Mouse (Mus musculus) lung, embryonic 16.5 days (tissue): ENCODE measurements at regions not wholly inside any gene's neighbourhood (a gene's known extent, or its start where the extent isn't known, plus 50 kb on each side); places are given as distances from the start of the nearest gene placed in this dataset.

ENCODE experiments used
- ATAC-seq: fragments of 200-750 bp; cut with Nextera tagmentation; 2 replicates; pipeline ENCODE4 v1.8.0; 2017; ENCODE audit warnings: low read depth, mild to moderate bottlenecking, moderate library complexity
- H3K27ac ChIP-seq: fragments of 300-500 bp; sonication (generic); 2 replicates; pipeline ENCODE4 v1.5.1; 2014; ENCODE audit warnings: mild to moderate bottlenecking, control low read depth, low read length
- H3K27me3 ChIP-seq: fragments of 300-500 bp; sonication (generic); 2 replicates; pipeline ENCODE4 v1.6.1; 2014; ENCODE audit warnings: low read depth, low read length, mixed read lengths; ENCODE audit not compliant: control insufficient read depth, insufficient read depth
- H3K36me3 ChIP-seq: fragments of 300-500 bp; sonication (generic); 2 replicates; pipeline ENCODE4 v1.6.1; 2014; ENCODE audit warnings: low read length; ENCODE audit not compliant: control insufficient read depth, insufficient read depth
- H3K4me1 ChIP-seq: fragments of 300-500 bp; sonication (generic); replicated peaks from 2 replicates; pipeline ENCODE4 v1.6.1; 2014; ENCODE audit warnings: low read length, mixed read lengths; ENCODE audit not compliant: control insufficient read depth, insufficient read depth
- H3K4me2 ChIP-seq: fragments of 300-500 bp; sonication (generic); 2 replicates; pipeline ENCODE4 v1.6.1; 2014; ENCODE audit warnings: low read depth, low read length, control low read depth
- H3K4me3 ChIP-seq: fragments of 300-500 bp; sonication (generic); 2 replicates; pipeline ENCODE4 v1.5.1; 2014; ENCODE audit warnings: mild to moderate bottlenecking, low read length, control low read depth
- H3K9ac ChIP-seq: fragments of 300-500 bp; sonication (generic); 2 replicates; pipeline ENCODE4 v1.6.1; 2014; ENCODE audit warnings: low read length, control low read depth
- H3K9me3 ChIP-seq: fragments of 300-500 bp; sonication (generic); 2 replicates; pipeline ENCODE4 v1.6.1; 2016; ENCODE audit warnings: low read length; ENCODE audit not compliant: control insufficient read depth
- WGBS: fragments of 180-500 bp; shearing (Covaris S2); extraction: QIAGEN DNeasy Blood & Tissue Kit; methylation state at CpG from one replicate; pipeline ENCODE4 v1.1.7; 2014; 5-methylcytosine and 5-hydroxymethylcytosine counted together

- H3K27me3 ChIP-seq, result no peaks in the 10 kb centered on the region
- peak; percentile 95 for ATAC-seq
- H3K9ac ChIP-seq, result no peak overlapping the region
- no peak overlapping the region for H3K4me2 ChIP-seq
- no peaks in the 10 kb centered on the region for H3K36me3 ChIP-seq
- H3K9me3 ChIP-seq, result no peaks in the 10 kb centered on the region
- peak overlapping the region; percentile 38; the same call in 1 of the 2 replicates for H3K27ac ChIP-seq
- 37% methylated on average over 3 of the region's 3 CpGs for WGBS
- no peak overlapping the region for H3K4me3 ChIP-seq
- H3K4me1 ChIP-seq, result no peaks in the 10 kb centered on the region
These were observed 583.5 kb downstream of the Slitrk6 start for GRCm38 (mm10) chr14:110171162-110172117.

GRCm38 (mm10) chr14:110168632-110169031 lies 586.3 kb downstream of the Slitrk6 start:
- Histone ChIP-seq H3K27me3 (no peaks in the 10 kb centered on the region), H3K9ac (no peak overlapping the region), H3K36me3 (no peaks in the 10 kb centered on the region), H3K27ac (no peak overlapping the region), H3K4me1 (no peaks in the 10 kb centered on the region), H3K4me3 (no peak overlapping the region), H3K4me2 (no peak overlapping the region), H3K9me3 (no peaks in the 10 kb centered on the region)
- 54% methylated on average over 5 of the region's 5 CpGs for WGBS
- ATAC-seq, result no peak

GRCm38 (mm10) chr14:110128265-110128664 lies 626.7 kb downstream of the Slitrk6 start:
- no peaks in the 10 kb centered on the region for H3K9me3 ChIP-seq
- no peaks in the 10 kb centered on the region for H3K4me1 ChIP-seq
- WGBS, result 43% methylated on average over 5 of the region's 5 CpGs
- H3K4me2 ChIP-seq, result no peak overlapping the region
- H3K9ac ChIP-seq, result no peak overlapping the region
- ATAC-seq, result no peak
- no peak overlapping the region for H3K4me3 ChIP-seq
- no peak overlapping the region for H3K27ac ChIP-seq
- H3K27me3 ChIP-seq, result no peaks in the 10 kb centered on the region
- H3K36me3 ChIP-seq, result no peaks in the 10 kb centered on the region

- peak; percentile 62; the same call in 1 of the 2 replicates for ATAC-seq
- H3K36me3 ChIP-seq, result no peaks in the 10 kb centered on the region
- H3K4me2 ChIP-seq, result 0 out of 2 replicates have a peak overlapping the region, but pooled peaks have one; percentile 22
- H3K9me3 ChIP-seq, result no peaks in the 10 kb centered on the region
- 36% methylated on average over 6 of the region's 6 CpGs for WGBS
- H3K4me1 ChIP-seq, result no peaks in the 10 kb centered on the region
- no peak overlapping the region for H3K4me3 ChIP-seq
- H3K27ac ChIP-seq, result peak overlapping the region; percentile 22; the same call in 1 of the 2 replicates
- H3K27me3 ChIP-seq, result no peaks in the 10 kb centered on the region
- no peak overlapping the region for H3K9ac ChIP-seq
These were observed 628.8 kb downstream of the Slitrk6 start for GRCm38 (mm10) chr14:110125936-110126710.

- no peak overlapping the region for H3K9ac ChIP-seq
- H3K27me3 ChIP-seq, result no peaks in the 10 kb centered on the region
- no peaks in the 10 kb centered on the region for H3K4me1 ChIP-seq
- H3K27ac ChIP-seq, result no peak overlapping the region
- no peak overlapping the region for H3K4me2 ChIP-seq
- 94% methylated on average over 3 of the region's 3 CpGs for WGBS
- no peaks in the 10 kb centered on the region for H3K36me3 ChIP-seq
- H3K4me3 ChIP-seq, result no peak overlapping the region
- no peaks in the 10 kb centered on the region for H3K9me3 ChIP-seq
- no peak for ATAC-seq
These were observed 632.2 kb downstream of the Slitrk6 start for GRCm38 (mm10) chr14:110122710-110123109.

GRCm38 (mm10) chr14:110115578-110115977 lies 639.4 kb downstream of the Slitrk6 start:
- no peak overlapping the region for H3K4me3 ChIP-seq
- no peak overlapping the region for H3K27ac ChIP-seq
- no peak for ATAC-seq
- no peak overlapping the region for H3K9ac ChIP-seq
- no peak overlapping the region for H3K4me2 ChIP-seq
- 82% methylated on average over 4 of the region's 4 CpGs for WGBS
- H3K27me3 ChIP-seq, result no peaks in the 10 kb centered on the region
- H3K4me1 ChIP-seq, result no peaks in the 10 kb centered on the region
- H3K9me3 ChIP-seq, result no peaks in the 10 kb centered on the region
- no peaks in the 10 kb centered on the region for H3K36me3 ChIP-seq

GRCm38 (mm10) chr14:110100852-110101251 lies 654.1 kb downstream of the Slitrk6 start:
- Histone ChIP-seq H3K36me3 (no peaks in the 10 kb centered on the region), H3K27ac (no peak overlapping the region), H3K4me3 (no peak overlapping the region), H3K4me1 (no peaks in the 10 kb centered on the region), H3K27me3 (no peaks in the 10 kb centered on the region), H3K4me2 (no peak overlapping the region), H3K9ac (no peak overlapping the region), H3K9me3 (no peaks in the 10 kb centered on the region)
- 33% methylated on average over 4 of the region's 4 CpGs for WGBS
- peak; percentile 71 for ATAC-seq

GRCm38 (mm10) chr14:110078351-110078750 lies 676.6 kb downstream of the Slitrk6 start:
- WGBS, result 72% methylated on average over 6 of the region's 6 CpGs

GRCm38 (mm10) chr14:110047748-110048147 lies 707.2 kb downstream of the Slitrk6 start:
- WGBS, result 95% methylated on average over 3 of the region's 3 CpGs
- H3K9ac ChIP-seq, result no peak overlapping the region
- no peaks in the 10 kb centered on the region for H3K36me3 ChIP-seq
- H3K4me1 ChIP-seq, result no peaks in the 10 kb centered on the region
- ATAC-seq, result no peak
- no peaks in the 10 kb centered on the region for H3K9me3 ChIP-seq
- no peak overlapping the region for H3K4me2 ChIP-seq
- H3K4me3 ChIP-seq, result no peak overlapping the region
- no peak overlapping the region for H3K27ac ChIP-seq
- no peaks in the 10 kb centered on the region for H3K27me3 ChIP-seq

More at GRCm38 (mm10) chr14:110078351-110078750, 676.6 kb downstream of the Slitrk6 start:
- Histone ChIP-seq H3K27ac (no peak overlapping the region), H3K27me3 (no peaks in the 10 kb centered on the region), H3K9ac (no peak overlapping the region), H3K9me3 (no peaks in the 10 kb centered on the region), H3K4me1 (no peaks in the 10 kb centered on the region), H3K4me2 (no peak overlapping the region), H3K36me3 (no peaks in the 10 kb centered on the region), H3K4me3 (no peak overlapping the region)
- no peak for ATAC-seq
